Mouse (Mus musculus): ENCODE measurements around the gene 4930402K13Rik. TPM values are rescaled to one million over a fixed set of nuclear protein-coding genes. Genes with fewer than 3 reads are reported as not detected.
"Not testable (repeated sequence)": the region's sequence is repeated elsewhere in the genome, so short reads cannot be mapped to it uniquely, and the experiment has no call there.

Gene 4930402K13Rik
- not detected in 2 replicates for polyA plus RNA-seq (2016; fragmentation: Nextera tagmentation; extraction: Ambion mirVana)

DNA sequence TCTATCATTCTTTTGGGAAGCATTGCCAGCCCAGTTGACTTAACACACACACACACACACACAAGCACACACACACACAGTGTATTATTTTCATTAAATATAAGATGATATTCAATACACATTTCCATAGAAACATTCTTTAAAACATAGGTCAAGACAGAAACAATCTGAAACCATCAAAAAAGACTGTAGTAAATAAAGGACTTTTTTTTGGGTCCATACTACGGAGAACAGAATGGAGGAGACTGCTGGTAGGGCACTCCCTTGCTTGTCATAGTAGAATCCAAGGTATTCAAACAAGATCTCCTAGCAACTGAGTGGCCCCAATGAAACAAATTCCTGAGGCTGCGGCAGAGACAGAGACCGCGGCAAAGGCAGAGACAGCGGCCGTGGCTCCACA lies at the start of gene 4930402K13Rik:
Gene 4930402K13Rik, plus strand, starts transcription at position 301 of the 400 bp plus-strand sequence.
- Histone ChIP-seq H3K4me3 (no peak within 1 kb of the TSS), H3K4me2 (replicated peaks) (no peak within 1 kb of the TSS), H3K27ac (no peak within 1 kb of the TSS), H3K9ac (no peak within 1 kb of the TSS), H3K4me1 (no peaks in the 10 kb centered on the region), H3K27me3 (no peaks in the 10 kb centered on the region), H3K9me3 (no peaks in the 10 kb centered on the region), H3K36me3 (no peaks in the 10 kb centered on the region)
- ATAC-seq (ENCODE audit: insufficient number of reproducible peaks, insufficient read depth, low FRiP score, low TSS enrichment): no peak
- 90% methylated on average over 6 of the region's 6 CpGs for WGBS

DNA sequence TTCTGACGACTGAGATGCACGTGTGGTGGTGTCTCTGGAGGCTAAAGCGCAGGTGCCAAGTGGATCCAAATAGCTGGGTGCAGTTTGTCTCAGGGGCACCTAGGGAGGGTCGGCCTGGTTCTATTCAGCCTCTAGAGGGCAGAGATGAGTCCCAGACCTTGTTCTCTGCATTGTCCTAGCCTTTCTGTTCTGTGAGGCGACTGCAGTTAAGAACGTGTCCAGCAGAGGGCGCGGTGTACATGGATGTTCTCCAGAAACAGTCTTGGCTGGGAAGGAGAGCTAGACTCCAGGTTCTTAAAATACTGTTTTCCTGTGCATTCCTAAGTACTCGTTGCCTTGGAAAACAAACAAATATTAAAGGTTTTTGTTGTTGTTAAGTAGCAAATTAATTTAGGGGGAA lies 43.4 kb upstream of the 4930402K13Rik start:
- not testable (repeated sequence) for H3K27me3 ChIP-seq; H3K4me2 ChIP-seq (replicated peaks); H3K36me3 ChIP-seq; ATAC-seq (ENCODE audit: insufficient number of reproducible peaks, insufficient read depth, low FRiP score, low TSS enrichment); H3K27ac ChIP-seq; H3K9me3 ChIP-seq; H3K4me1 ChIP-seq; H3K4me3 ChIP-seq; H3K9ac ChIP-seq
- 20% methylated on average over 9 of the region's 9 CpGs for WGBS

- ATAC-seq (ENCODE audit: insufficient number of reproducible peaks, insufficient read depth, low FRiP score, low TSS enrichment): no peak
- Histone ChIP-seq H3K27me3 (no peaks in the 10 kb centered on the region), H3K4me1 (no peaks in the 10 kb centered on the region), H3K4me3 (no peak overlapping the region), H3K27ac (no peak overlapping the region), H3K9ac (no peak overlapping the region), H3K4me2 (replicated peaks) (no peak overlapping the region), H3K36me3 (no peaks in the 10 kb centered on the region), H3K9me3 (no peaks in the 10 kb centered on the region)
- WGBS: 95% methylated on average over 4 of the region's 4 CpGs
Measured at GRCm38 (mm10) chrX:9062101-9062500, 42.3 kb upstream of the 4930402K13Rik start.

DNA sequence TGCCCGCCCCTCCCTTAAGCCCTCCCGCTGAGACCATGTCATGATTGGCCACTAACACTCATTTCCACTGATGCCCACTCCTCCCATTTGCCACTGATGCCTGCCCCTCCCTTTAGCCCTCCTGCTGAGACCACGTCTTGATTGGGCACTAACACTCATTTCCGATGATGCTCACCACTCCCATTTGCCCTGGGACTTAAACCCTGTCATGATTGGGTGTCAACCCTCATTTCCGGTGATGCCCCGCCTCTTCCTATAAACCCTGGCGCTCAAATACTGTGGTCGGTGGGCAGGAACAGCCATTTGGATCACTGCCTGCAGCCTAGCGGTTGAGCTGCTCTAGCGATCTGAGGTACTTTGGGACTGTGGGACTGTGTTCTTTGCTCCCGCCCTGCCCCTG lies 41.6 kb upstream of the 4930402K13Rik start, which contains the start of gene Fthl17f:
Gene Fthl17f, plus strand, starts transcription at position 301 of the 400 bp plus-strand sequence.
- not testable (repeated sequence) for H3K27ac ChIP-seq; H3K4me1 ChIP-seq; H3K27me3 ChIP-seq; H3K4me3 ChIP-seq; H3K4me2 ChIP-seq (replicated peaks); H3K9me3 ChIP-seq; H3K36me3 ChIP-seq; ATAC-seq (ENCODE audit: insufficient number of reproducible peaks, insufficient read depth, low FRiP score, low TSS enrichment); H3K9ac ChIP-seq
- WGBS: 92% methylated on average over 11 of the region's 11 CpGs

DNA sequence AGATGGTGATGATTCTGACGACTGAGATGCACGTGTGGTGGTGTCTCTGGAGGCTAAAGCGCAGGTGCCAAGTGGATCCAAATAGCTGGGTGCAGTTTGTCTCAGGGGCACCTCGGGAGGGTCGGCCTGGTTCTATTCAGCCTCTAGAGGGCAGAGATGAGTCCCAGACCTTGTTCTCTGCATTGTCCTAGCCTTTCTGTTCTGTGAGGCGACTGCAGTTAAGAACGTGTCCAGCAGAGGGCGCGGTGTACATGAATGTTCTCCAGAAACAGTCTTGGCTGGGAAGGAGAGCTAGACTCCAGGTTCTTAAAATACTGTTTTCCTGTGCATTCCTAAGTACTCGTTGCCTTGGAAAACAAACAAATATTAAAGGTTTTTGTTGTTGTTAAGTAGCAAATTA lies 26.7 kb upstream of the 4930402K13Rik start:
- not testable (repeated sequence) for ATAC-seq (ENCODE audit: insufficient number of reproducible peaks, insufficient read depth, low FRiP score, low TSS enrichment); H3K27me3 ChIP-seq; H3K4me1 ChIP-seq; H3K36me3 ChIP-seq; H3K9me3 ChIP-seq; H3K4me3 ChIP-seq; H3K27ac ChIP-seq; H3K9ac ChIP-seq; H3K4me2 ChIP-seq (replicated peaks)
- 20% methylated on average over 8 of the region's 10 CpGs for WGBS

DNA sequence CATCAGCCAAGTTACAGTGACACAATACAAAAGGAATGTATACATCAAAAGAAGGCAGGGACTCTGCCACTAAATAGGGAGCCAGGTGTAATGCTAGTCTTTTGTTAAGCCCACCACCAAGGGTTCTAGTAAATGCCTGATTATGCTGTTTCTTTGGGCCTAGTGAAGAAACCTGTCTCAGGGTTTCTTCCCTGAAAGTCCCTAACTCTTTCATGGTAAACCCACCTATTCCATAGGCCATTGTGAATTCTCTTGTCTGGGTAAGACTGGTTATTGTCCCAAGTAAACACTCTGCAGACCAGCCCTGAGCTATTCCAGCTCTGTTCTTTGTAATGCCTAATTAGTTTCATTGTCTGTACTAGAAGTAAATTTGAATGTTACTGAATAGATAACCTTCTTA lies 9.3 kb upstream of the 4930402K13Rik start:
- not testable (repeated sequence) for H3K27ac ChIP-seq; H3K27me3 ChIP-seq; H3K36me3 ChIP-seq; H3K9me3 ChIP-seq; H3K4me2 ChIP-seq (replicated peaks); H3K4me1 ChIP-seq; ATAC-seq (ENCODE audit: insufficient number of reproducible peaks, insufficient read depth, low FRiP score, low TSS enrichment); H3K9ac ChIP-seq; H3K4me3 ChIP-seq

GRCm38 (mm10) chrX:9110381-9110780 lies 6.0 kb downstream of the 4930402K13Rik start:
- no peak for ATAC-seq (ENCODE audit: insufficient number of reproducible peaks, insufficient read depth, low FRiP score, low TSS enrichment)

DNA sequence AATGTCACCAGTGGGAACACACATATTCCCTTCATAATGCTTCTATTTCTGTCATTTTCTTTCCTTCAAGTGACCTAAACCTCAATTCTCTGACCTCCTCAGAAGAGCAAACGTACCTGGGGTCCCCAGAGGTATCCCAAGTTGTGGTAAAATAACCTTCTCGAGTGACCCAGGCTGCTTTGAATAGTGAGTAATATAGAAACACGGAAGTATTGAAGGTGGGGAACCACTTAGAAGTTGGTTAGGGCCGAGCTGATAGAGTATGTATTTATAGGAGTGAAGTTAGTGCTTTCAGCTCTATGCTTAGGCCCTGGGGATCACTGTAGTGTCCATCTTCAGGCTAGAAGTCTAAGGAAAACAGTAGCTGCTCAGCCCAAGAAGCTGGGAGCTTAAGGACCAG lies 20.6 kb downstream of the 4930402K13Rik start:
- H3K4me2 ChIP-seq (replicated peaks): no peak overlapping the region
- no peak overlapping the region for H3K27ac ChIP-seq
- no peaks in the 10 kb centered on the region for H3K36me3 ChIP-seq
- H3K4me3 ChIP-seq: no peak overlapping the region
- no peak for ATAC-seq (ENCODE audit: insufficient number of reproducible peaks, insufficient read depth, low FRiP score, low TSS enrichment)
- H3K9me3 ChIP-seq: no peaks in the 10 kb centered on the region
- WGBS: 65% methylated on average over 4 of the region's 4 CpGs
- no peaks in the 10 kb centered on the region for H3K4me1 ChIP-seq
- H3K9ac ChIP-seq: no peak overlapping the region
- H3K27me3 ChIP-seq: no peaks in the 10 kb centered on the region

More at GRCm38 (mm10) chrX:9110381-9110780, 6.0 kb downstream of the 4930402K13Rik start:
- Histone ChIP-seq H3K9me3 (no peaks in the 10 kb centered on the region), H3K9ac (no peak overlapping the region), H3K4me2 (replicated peaks) (no peak overlapping the region), H3K27ac (no peak overlapping the region), H3K36me3 (no peaks in the 10 kb centered on the region), H3K4me3 (no peak overlapping the region), H3K27me3 (no peaks in the 10 kb centered on the region), H3K4me1 (no peaks in the 10 kb centered on the region)
- WGBS: 44% methylated on average over 2 of the region's 2 CpGs

GRCm38 (mm10) chrX:9128317-9128831 lies 24.0 kb downstream of the 4930402K13Rik start:
- Histone ChIP-seq H3K27ac (no peak overlapping the region), H3K4me3 (no peak overlapping the region), H3K4me1 (no peaks in the 10 kb centered on the region), H3K27me3 (no peaks in the 10 kb centered on the region), H3K9ac (no peak overlapping the region), H3K4me2 (replicated peaks) (no peak overlapping the region), H3K36me3 (no peaks in the 10 kb centered on the region), H3K9me3 (no peaks in the 10 kb centered on the region)
- WGBS: 46% methylated on average over 7 of the region's 7 CpGs
- ATAC-seq (ENCODE audit: insufficient number of reproducible peaks, insufficient read depth, low FRiP score, low TSS enrichment): no peak

DNA sequence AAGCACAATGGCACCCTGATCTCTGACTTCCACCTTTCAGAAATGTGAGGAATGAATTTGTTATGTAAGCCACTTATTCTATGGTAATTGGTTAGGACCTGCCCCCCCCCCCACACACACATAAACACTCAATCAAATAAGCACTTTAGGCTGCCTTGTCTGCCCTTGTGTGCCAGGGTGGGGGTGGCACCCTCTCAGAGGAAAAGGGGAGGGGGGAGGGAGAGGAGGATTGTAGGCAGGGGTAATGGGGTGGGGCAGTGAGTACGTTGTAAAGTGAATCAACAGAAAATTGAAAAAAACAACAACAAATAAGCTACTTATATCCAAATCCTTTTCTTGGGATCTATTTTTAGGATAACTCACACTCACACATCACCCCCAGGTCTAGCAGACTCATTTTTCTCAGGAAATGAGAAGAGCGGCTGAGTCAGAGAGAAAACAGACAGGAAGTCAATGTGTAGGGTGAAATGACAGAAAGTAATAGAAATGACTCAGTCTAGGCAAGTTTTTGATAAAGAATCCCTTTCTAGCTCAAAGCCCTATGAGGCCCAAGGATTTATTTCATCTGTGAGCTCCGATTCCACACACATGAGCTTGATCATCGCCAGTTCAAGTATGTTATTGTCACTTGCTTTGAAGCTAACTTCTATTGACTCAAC lies 35.1 kb downstream of the 4930402K13Rik start:
- 78% methylated on average over 4 of the region's 4 CpGs for WGBS
- H3K27me3 ChIP-seq: no peaks in the 10 kb centered on the region
- no peak for ATAC-seq (ENCODE audit: insufficient number of reproducible peaks, insufficient read depth, low FRiP score, low TSS enrichment)
- no peak overlapping the region for H3K9ac ChIP-seq
- no peak overlapping the region for H3K27ac ChIP-seq
- no peaks in the 10 kb centered on the region for H3K9me3 ChIP-seq
- H3K4me1 ChIP-seq: no peaks in the 10 kb centered on the region
- H3K4me2 ChIP-seq (replicated peaks): no peak overlapping the region
- no peak overlapping the region for H3K4me3 ChIP-seq
- H3K36me3 ChIP-seq: no peaks in the 10 kb centered on the region

DNA sequence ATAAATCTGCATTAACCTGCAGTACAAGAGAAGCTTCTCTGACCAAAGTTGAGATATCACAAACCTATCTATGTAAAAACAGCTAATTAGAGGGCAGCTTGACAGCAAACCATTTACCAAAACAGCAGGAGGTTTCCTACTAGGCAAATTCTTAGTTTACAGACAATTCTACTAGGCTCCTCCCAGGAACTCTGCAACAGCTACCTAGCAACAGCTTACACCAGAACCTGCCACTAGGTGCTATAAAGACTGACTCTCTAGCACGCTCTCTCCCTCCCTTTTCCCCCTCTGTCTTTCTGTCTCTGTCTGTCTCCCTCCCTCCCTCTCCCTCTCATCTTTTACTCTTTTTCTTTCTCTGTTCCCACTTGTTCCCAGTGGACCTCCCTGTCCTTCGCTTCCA lies 38.3 kb downstream of the 4930402K13Rik start:
- no peak for ATAC-seq (ENCODE audit: insufficient number of reproducible peaks, insufficient read depth, low FRiP score, low TSS enrichment)
- no peaks in the 10 kb centered on the region for H3K27me3 ChIP-seq
- WGBS: 52% methylated on average over 2 of the region's 2 CpGs
- no peaks in the 10 kb centered on the region for H3K9me3 ChIP-seq
- no peaks in the 10 kb centered on the region for H3K36me3 ChIP-seq
- H3K9ac ChIP-seq: no peak overlapping the region
- no peak overlapping the region for H3K4me2 ChIP-seq (replicated peaks)
- no peak overlapping the region for H3K27ac ChIP-seq
- no peaks in the 10 kb centered on the region for H3K4me1 ChIP-seq
- H3K4me3 ChIP-seq: no peak overlapping the region

All from embryonic facial prominence, embryonic 12.5 days (tissue).